ENCODE assay signal across 14 mouse cellular contexts in genomic region chr11:94598437-94599120, GRCm38 (mm10). TPM values are rescaled to one million over a fixed set of nuclear protein-coding genes. Genes with fewer than 3 reads are reported as not detected.
DNase-seq lines count a peak whose midpoint lies in the region; ATAC-seq and TF ChIP-seq lines count a peak whose summit lies in the region.
"Had no signal": no experiment of that assay in that cellular context is flagged by ENCODE, and none has a peak within 500 bp of the region (broad histone marks: within the 10 kb centered on the region; RNA-seq: fewer than 3 reads in every experiment).

No protein-coding gene starts in this region.

- H3K4me3 ChIP-seq in kidney, embryonic 15.5 days (replicated peaks): no peak overlapping the region
- no peak overlapping the region for H3K4me3 ChIP-seq in lung, adult 2 months (replicated peaks; ENCODE audit: extremely low read depth, low read depth, low read length)
- H3K4me3 ChIP-seq in embryonic facial prominence, embryonic 12.5 days: no peak overlapping the region
- H3K4me3 ChIP-seq: hindbrain, embryonic 13.5 days; intestine, embryonic 15.5 days; liver, embryonic 13.5 days; midbrain, embryonic 15.5 days had no signal

- 43% methylated on average over 6 of the region's 6 CpGs for WGBS in kidney, embryonic 15.5 days
- 63% methylated on average over 6 of the region's 6 CpGs for WGBS in lung, adult 2 months
- WGBS in embryonic facial prominence, embryonic 12.5 days: 53% methylated on average over 6 of the region's 6 CpGs

- peaks cover 37% of the 10 kb centered on the region for H3K4me1 ChIP-seq in kidney, embryonic 15.5 days
- H3K4me1 ChIP-seq in lung, adult 2 months (ENCODE audit: control insufficient read depth, insufficient read depth, low read length): peaks cover 9% of the 10 kb centered on the region
- peaks cover 14% of the 10 kb centered on the region for H3K4me1 ChIP-seq in embryonic facial prominence, embryonic 12.5 days

- DNase-seq in kidney, adult 9 months: no peak
- no peak for DNase-seq in lung, adult 2 months
- no peak for DNase-seq in lung, postnatal 36 days
- DNase-seq in testis, postnatal 10 days (ENCODE audit: low spot score): peak; percentile 49
- DNase-seq in heart, postnatal 25 days (ENCODE audit: low spot score): no peak
- DNase-seq: adrenal gland, postnatal 10 days; cerebellum, adult 8-10 months; liver, embryonic 13.5 days had no signal

- H3K9me3 ChIP-seq in kidney, embryonic 15.5 days (replicated peaks): no peaks in the 10 kb centered on the region
- H3K9me3 ChIP-seq in embryonic facial prominence, embryonic 12.5 days: no peaks in the 10 kb centered on the region
- H3K9me3 ChIP-seq: hindbrain, embryonic 13.5 days; intestine, embryonic 15.5 days; liver, embryonic 13.5 days; midbrain, embryonic 15.5 days had no signal

- H3K27ac ChIP-seq in kidney, embryonic 15.5 days: 0 out of 2 replicates have a peak overlapping the region, but pooled peaks have one; percentile 37
- no peak overlapping the region for H3K27ac ChIP-seq in embryonic facial prominence, embryonic 12.5 days
- H3K27ac ChIP-seq: hindbrain, embryonic 13.5 days; intestine, embryonic 15.5 days; liver, embryonic 13.5 days; midbrain, embryonic 15.5 days had no signal

- H3K4me2 ChIP-seq in kidney, embryonic 15.5 days: peak overlapping the region; percentile 12; the same call in 1 of the 2 replicates
- no peak overlapping the region for H3K4me2 ChIP-seq in embryonic facial prominence, embryonic 12.5 days (replicated peaks)
- H3K4me2 ChIP-seq: hindbrain, embryonic 13.5 days; intestine, embryonic 15.5 days; liver, embryonic 13.5 days; midbrain, embryonic 15.5 days had no signal

- no peaks in the 10 kb centered on the region for H3K27me3 ChIP-seq in kidney, embryonic 15.5 days
- H3K27me3 ChIP-seq in embryonic facial prominence, embryonic 12.5 days: no peaks in the 10 kb centered on the region
- H3K27me3 ChIP-seq: intestine, embryonic 15.5 days had no signal

- TF ChIP-seq POLR2A in lung, adult 2 months (IDR thresholded peaks at IDR 0.05; ENCODE audit: borderline replicate concordance, extremely low read depth, low read depth, low read length): no peak

- peak; percentile 29; the same call in 1 of the 2 replicates for TF ChIP-seq CTCF in lung, adult 2 months (IDR thresholded peaks at IDR 0.05; ENCODE audit: insufficient read depth, low read length)

- H3K9ac ChIP-seq in kidney, embryonic 15.5 days: no peak overlapping the region
- H3K9ac ChIP-seq in embryonic facial prominence, embryonic 12.5 days: 0 out of 2 replicates have a peak overlapping the region, but pooled peaks have one; percentile 7
- H3K9ac ChIP-seq: hindbrain, embryonic 13.5 days; intestine, embryonic 15.5 days; liver, embryonic 13.5 days; midbrain, embryonic 15.5 days had no signal

- intact Hi-C loops in heart, postnatal 25 days (cut with DNase I): no loop called here

- ATAC-seq in kidney, embryonic 15.5 days (replicated peaks; ENCODE audit: low FRiP score): no peak
- ATAC-seq in embryonic facial prominence, embryonic 12.5 days (ENCODE audit: insufficient number of reproducible peaks, insufficient read depth, low FRiP score, low TSS enrichment): no peak
- ATAC-seq: intestine, embryonic 15.5 days; midbrain, embryonic 15.5 days had no signal

- 0 out of 2 replicates have a peak, but pooled peaks cover 5% of the 10 kb centered on the region for H3K36me3 ChIP-seq in kidney, embryonic 15.5 days
- 0 out of 2 replicates have a peak, but pooled peaks cover 7% of the 10 kb centered on the region for H3K36me3 ChIP-seq in embryonic facial prominence, embryonic 12.5 days
- H3K36me3 ChIP-seq: hindbrain, embryonic 13.5 days; intestine, embryonic 15.5 days; liver, embryonic 13.5 days; midbrain, embryonic 15.5 days had no signal

RNA-seq across cellular contexts. Expression of gene Acsf2, which starts 3.1 kb away (rescaled TPM):
- polyA plus RNA-seq in kidney, embryonic 15.5 days (2015; fragmentation: Nextera tagmentation; extraction: Ambion mirVana): 7.9 and 8.9 TPM in 2 replicates
- 28.0 and 35.2 TPM in 2 replicates for polyA plus RNA-seq in lung, adult 2 months (2012; rRNA removed)
- 5.5 and 5.9 TPM in 2 replicates for polyA plus RNA-seq in embryonic facial prominence, embryonic 12.5 days (2016; fragmentation: Nextera tagmentation; extraction: Ambion mirVana)
- total RNA-seq in heart, postnatal 25 days (2021): 10 to 100 TPM; 16.2 to 18.3 TPM

RNA-seq across cellular contexts. Expression of gene Lrrc59, which starts 31.0 kb away (rescaled TPM):
- polyA plus RNA-seq in kidney, embryonic 15.5 days (2015; fragmentation: Nextera tagmentation; extraction: Ambion mirVana): 204 and 215 TPM in 2 replicates
- 41.4 and 46.3 TPM in 2 replicates for polyA plus RNA-seq in lung, adult 2 months (2012; rRNA removed)
- polyA plus RNA-seq in embryonic facial prominence, embryonic 12.5 days (2016; fragmentation: Nextera tagmentation; extraction: Ambion mirVana): 222 and 225 TPM in 2 replicates
- total RNA-seq in heart, postnatal 25 days (2021): 10 to 100 TPM; 32.1 to 33.4 TPM

RNA-seq across cellular contexts. Expression of gene Chad, which starts 33.7 kb away (rescaled TPM):
- polyA plus RNA-seq in kidney, embryonic 15.5 days (2015; fragmentation: Nextera tagmentation; extraction: Ambion mirVana): 0.23 and 1.1 TPM in 2 replicates
- polyA plus RNA-seq in lung, adult 2 months (2012; rRNA removed): 32.6 and 38.8 TPM in 2 replicates
- polyA plus RNA-seq in embryonic facial prominence, embryonic 12.5 days (2016; fragmentation: Nextera tagmentation; extraction: Ambion mirVana): 2.0 and 3.6 TPM in 2 replicates
- 1 to 10 TPM; 1.5 TPM for total RNA-seq in heart, postnatal 25 days (2021)
- total RNA-seq: megakaryocyte progenitor cell, adult 5-6 weeks had no signal
- polyA plus RNA-seq: liver, embryonic 13.5 days had no signal

RNA-seq across cellular contexts. Expression of gene Rsad1, which starts 49.5 kb away (rescaled TPM):
- 4.0 and 5.6 TPM in 2 replicates for polyA plus RNA-seq in kidney, embryonic 15.5 days (2015; fragmentation: Nextera tagmentation; extraction: Ambion mirVana)
- polyA plus RNA-seq in lung, adult 2 months (2012; rRNA removed): 10.3 and 12.7 TPM in 2 replicates
- 5.0 and 5.7 TPM in 2 replicates for polyA plus RNA-seq in embryonic facial prominence, embryonic 12.5 days (2016; fragmentation: Nextera tagmentation; extraction: Ambion mirVana)
- 10 to 100 TPM; 11.3 to 11.5 TPM for total RNA-seq in heart, postnatal 25 days (2021)

RNA-seq across cellular contexts. Expression of gene Mrpl27, which starts 55.0 kb away (rescaled TPM):
- 148 and 154 TPM in 2 replicates for polyA plus RNA-seq in kidney, embryonic 15.5 days (2015; fragmentation: Nextera tagmentation; extraction: Ambion mirVana)
- 32.8 and 34.7 TPM in 2 replicates for polyA plus RNA-seq in lung, adult 2 months (2012; rRNA removed)
- 139 and 142 TPM in 2 replicates for polyA plus RNA-seq in embryonic facial prominence, embryonic 12.5 days (2016; fragmentation: Nextera tagmentation; extraction: Ambion mirVana)
- total RNA-seq in heart, postnatal 25 days (2021): 10 to 100 TPM; 61.7 to 63.8 TPM
